Mouse (Mus musculus) liver, postnatal 0 days (tissue): Measurements from ENCODE around the gene Cc2d1a.

Experiments used
- CTCF ChIP-seq: sonication (generic); IDR thresholded peaks from 2 replicates; pipeline ENCODE4 v1.5.1; 2016; ENCODE audit warnings: antibody characterized with exemption, low read depth
- EP300 ChIP-seq: IDR thresholded peaks from 2 replicates; pipeline ENCODE4 v1.6.1; 2016; ENCODE audit warnings: antibody characterized with exemption, low read depth, mild to moderate bottlenecking

DNA sequence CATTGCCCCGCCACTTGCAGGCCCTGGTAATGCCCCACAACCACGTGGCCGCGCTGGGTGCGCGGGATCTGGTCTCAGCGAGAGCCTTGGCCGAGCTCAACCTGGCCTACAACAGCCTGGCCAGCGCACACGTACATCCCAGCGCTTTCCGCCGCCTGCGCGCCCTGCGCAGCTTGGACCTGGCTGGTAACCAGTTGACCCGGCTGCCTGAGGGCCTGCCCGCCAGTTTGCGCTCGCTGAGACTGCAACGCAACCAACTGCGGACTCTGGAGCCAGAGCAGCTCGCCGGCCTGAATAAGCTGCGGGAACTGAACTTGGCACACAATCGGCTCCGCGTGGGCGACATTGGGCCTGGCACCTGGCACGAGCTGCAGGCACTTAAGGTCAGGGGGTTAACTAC lies 16.9 kb downstream of the Cc2d1a start:
- no peak for TF ChIP-seq CTCF
- no peak for TF ChIP-seq EP300
